Mouse (Mus musculus) E14TG2a.4 (cell line): ENCODE measurements around the gene She.

Experiments used
- CTCF ChIP-seq: conservative IDR thresholded peaks from 2 replicates; pipeline ENCODE4 v1.5.1; 2014; ENCODE audit warnings: low read length
- NANOG ChIP-seq: IDR thresholded peaks from 2 replicates; pipeline ENCODE4 v1.6.1; 2014; ENCODE audit warnings: borderline replicate concordance, low read length, mixed read lengths
- POU5F1 ChIP-seq: IDR thresholded peaks from 2 replicates; pipeline ENCODE4 v1.6.1; 2014; ENCODE audit warnings: low read length, borderline replicate concordance

GRCm38 (mm10) chr3:89869556-89869955 lies 38.4 kb downstream of the She start:
- TF ChIP-seq CTCF (no peak), POU5F1 (no peak), NANOG (no peak)
